Mouse (Mus musculus): Measurements from ENCODE around the gene Acrbp.

- no peak for TF ChIP-seq CTCF (IDR thresholded peaks at IDR 0.05)
- no peak for TF ChIP-seq POLR2A (IDR thresholded peaks at IDR 0.05; ENCODE audit: insufficient read depth, low read depth, low read length)
- TF ChIP-seq EP300 (IDR thresholded peaks at IDR 0.05; ENCODE audit: insufficient read depth, low read depth, low read length), result no peak
Measured at GRCm38 (mm10) chr6:125061493-125061892, 12.0 kb downstream of the Acrbp start.
